Mouse (Mus musculus) lung, embryonic 15.5 days (tissue): ENCODE measurements around the gene Snrnp35. TPM values are rescaled to one million over a fixed set of nuclear protein-coding genes. Genes with fewer than 3 reads are reported as not detected.

Experiments used
- ATAC-seq: fragments of 200-750 bp; cut with Nextera tagmentation; 2 replicates; pipeline ENCODE4 v1.8.0; 2017; ENCODE audit warnings: moderate number of reproducible peaks, borderline replicate concordance; ENCODE audit not compliant: low FRiP score, low TSS enrichment; ENCODE audit errors: extremely low read depth
- H3K27ac ChIP-seq: fragments of 300-500 bp; sonication (generic); 2 replicates; pipeline ENCODE4 v1.5.1; 2015; ENCODE audit warnings: moderate library complexity, mild to moderate bottlenecking, inconsistent platforms
- H3K27me3 ChIP-seq: fragments of 300-500 bp; sonication (generic); 2 replicates; pipeline ENCODE4 v1.6.1; 2015; ENCODE audit warnings: inconsistent platforms
- H3K36me3 ChIP-seq: fragments of 300-500 bp; sonication (generic); 2 replicates; pipeline ENCODE4 v1.6.1; 2015; ENCODE audit warnings: inconsistent platforms
- H3K4me1 ChIP-seq: fragments of 300-500 bp; sonication (generic); 2 replicates; pipeline ENCODE4 v1.6.1; 2015; ENCODE audit warnings: inconsistent platforms
- H3K4me2 ChIP-seq: fragments of 300-500 bp; sonication (generic); 2 replicates; pipeline ENCODE4 v1.6.1; 2015; ENCODE audit warnings: inconsistent platforms, mild to moderate bottlenecking, moderate library complexity
- H3K4me3 ChIP-seq: fragments of 300-500 bp; sonication (generic); 2 replicates; pipeline ENCODE4 v1.5.1; 2015; ENCODE audit warnings: mild to moderate bottlenecking, inconsistent platforms
- H3K9ac ChIP-seq: fragments of 300-500 bp; sonication (generic); 2 replicates; pipeline ENCODE4 v1.6.1; 2015; ENCODE audit warnings: inconsistent platforms
- H3K9me3 ChIP-seq: fragments of 300-500 bp; sonication (generic); 2 replicates; pipeline ENCODE4 v1.6.1; 2016; ENCODE audit warnings: inconsistent platforms
- WGBS: fragments of 180-500 bp; shearing (Covaris S2); methylation state at CpG from one replicate; pipeline ENCODE4 v1.1.7; 2015; 5-methylcytosine and 5-hydroxymethylcytosine counted together
- polyA plus RNA-seq: library from polyadenylated mRNA; unstranded; fragments of >200 nt; fragmentation: Nextera tagmentation; extraction: Ambion mirVana; gene quantifications from 2 replicates; pipeline ENCODE4 v1.2.1, GENCODE M21; 2015

Snrnp35 gene
- polyA plus RNA-seq, 1 experiment from 2014 or later, result 26.5 TPM

GRCm38 (mm10) chr5:124467766-124468165 lies 15.2 kb upstream of the Snrnp35 start:
- 78% methylated on average over 1 of the region's 1 CpGs for WGBS
- ATAC-seq, result no peak
- no peak overlapping the region for H3K9ac ChIP-seq
- H3K4me3 ChIP-seq, result no peak overlapping the region
- no peaks in the 10 kb centered on the region for H3K4me1 ChIP-seq
- H3K4me2 ChIP-seq, result no peak overlapping the region
- no peak overlapping the region for H3K27ac ChIP-seq
- no peaks in the 10 kb centered on the region for H3K9me3 ChIP-seq
- H3K27me3 ChIP-seq, result no peaks in the 10 kb centered on the region
- peaks cover 32% of the 10 kb centered on the region for H3K36me3 ChIP-seq

GRCm38 (mm10) chr5:124468365-124468764 lies 14.6 kb upstream of the Snrnp35 start:
- Histone ChIP-seq H3K9ac (no peak overlapping the region), H3K4me3 (no peak overlapping the region), H3K27ac (no peak overlapping the region), H3K9me3 (no peaks in the 10 kb centered on the region), H3K4me1 (no peaks in the 10 kb centered on the region), H3K4me2 (no peak overlapping the region), H3K27me3 (no peaks in the 10 kb centered on the region), H3K36me3 (peaks cover 28% of the 10 kb centered on the region)
- no peak for ATAC-seq
- 88% methylated on average over 7 of the region's 7 CpGs for WGBS

- H3K36me3 ChIP-seq, result peaks cover 23% of the 10 kb centered on the region
- H3K4me1 ChIP-seq, result no peaks in the 10 kb centered on the region
- WGBS, result 94% methylated on average over 6 of the region's 6 CpGs
- no peak overlapping the region for H3K4me2 ChIP-seq
- ATAC-seq, result no peak
- no peak overlapping the region for H3K4me3 ChIP-seq
- no peak overlapping the region for H3K27ac ChIP-seq
- H3K9me3 ChIP-seq, result no peaks in the 10 kb centered on the region
- H3K27me3 ChIP-seq, result no peaks in the 10 kb centered on the region
- H3K9ac ChIP-seq, result no peak overlapping the region
Measured at GRCm38 (mm10) chr5:124469486-124469885, 13.4 kb upstream of the Snrnp35 start.

- H3K27me3 ChIP-seq, result no peaks in the 10 kb centered on the region
- H3K9ac ChIP-seq, result no peak overlapping the region
- H3K9me3 ChIP-seq, result no peaks in the 10 kb centered on the region
- H3K36me3 ChIP-seq, result peaks cover 23% of the 10 kb centered on the region
- H3K4me1 ChIP-seq, result 0 out of 2 replicates have a peak, but pooled peaks cover 2% of the 10 kb centered on the region
- 70% methylated on average over 6 of the region's 6 CpGs for WGBS
- ATAC-seq, result no peak
- no peak overlapping the region for H3K27ac ChIP-seq
- H3K4me3 ChIP-seq, result no peak overlapping the region
- H3K4me2 ChIP-seq, result no peak overlapping the region
Measured at GRCm38 (mm10) chr5:124470591-124471171, 12.3 kb upstream of the Snrnp35 start.

DNA sequence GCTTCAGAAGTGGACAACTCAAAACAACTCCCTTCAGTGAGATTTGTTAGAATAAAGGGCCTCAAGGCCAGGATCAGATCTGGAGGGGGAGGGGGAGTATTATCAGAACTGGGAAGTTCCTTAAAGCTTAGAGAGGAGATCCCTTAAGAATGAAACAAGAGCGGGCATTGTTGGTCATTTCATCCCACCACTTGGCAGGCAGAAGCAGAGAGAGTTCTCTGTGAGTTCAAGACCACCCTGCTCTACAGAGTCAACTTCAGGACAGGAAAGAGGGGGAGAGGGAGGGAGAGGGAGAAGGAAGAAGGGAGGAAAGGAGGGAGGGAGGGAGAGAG lies 4.1 kb upstream of the Snrnp35 start:
- ATAC-seq, result no peak
- Histone ChIP-seq H3K4me3 (peak overlapping the region; percentile 75; the same call in 1 of the 2 replicates), H3K4me1 (peaks cover 20% of the 10 kb centered on the region), H3K27me3 (no peaks in the 10 kb centered on the region), H3K9ac (no peak overlapping the region), H3K36me3 (no peaks in the 10 kb centered on the region), H3K9me3 (no peaks in the 10 kb centered on the region), H3K4me2 (peak overlapping the region; percentile 77), H3K27ac (peak overlapping the region; percentile 69)
- 85% methylated on average over 1 of the region's 1 CpGs for WGBS

- ATAC-seq, result no peak
- no peaks in the 10 kb centered on the region for H3K36me3 ChIP-seq
- H3K4me3 ChIP-seq, result no peak overlapping the region
- H3K4me1 ChIP-seq, result peaks cover 31% of the 10 kb centered on the region
- 75% methylated on average over 4 of the region's 4 CpGs for WGBS
- H3K27me3 ChIP-seq, result no peaks in the 10 kb centered on the region
- no peak overlapping the region for H3K4me2 ChIP-seq
- H3K9me3 ChIP-seq, result no peaks in the 10 kb centered on the region
- no peak overlapping the region for H3K9ac ChIP-seq
- H3K27ac ChIP-seq, result no peak overlapping the region
Measured at GRCm38 (mm10) chr5:124480119-124480518, 2.8 kb upstream of the Snrnp35 start.

- Histone ChIP-seq H3K27ac (no peak overlapping the region), H3K9ac (no peak overlapping the region), H3K4me1 (peaks cover 25% of the 10 kb centered on the region), H3K36me3 (no peaks in the 10 kb centered on the region), H3K4me2 (no peak overlapping the region), H3K4me3 (no peak overlapping the region), H3K9me3 (no peaks in the 10 kb centered on the region), H3K27me3 (no peaks in the 10 kb centered on the region)
- ATAC-seq, result no peak
- 88% methylated on average over 4 of the region's 4 CpGs for WGBS
Measured at GRCm38 (mm10) chr5:124481714-124482113, 1.2 kb upstream of the Snrnp35 start.

DNA sequence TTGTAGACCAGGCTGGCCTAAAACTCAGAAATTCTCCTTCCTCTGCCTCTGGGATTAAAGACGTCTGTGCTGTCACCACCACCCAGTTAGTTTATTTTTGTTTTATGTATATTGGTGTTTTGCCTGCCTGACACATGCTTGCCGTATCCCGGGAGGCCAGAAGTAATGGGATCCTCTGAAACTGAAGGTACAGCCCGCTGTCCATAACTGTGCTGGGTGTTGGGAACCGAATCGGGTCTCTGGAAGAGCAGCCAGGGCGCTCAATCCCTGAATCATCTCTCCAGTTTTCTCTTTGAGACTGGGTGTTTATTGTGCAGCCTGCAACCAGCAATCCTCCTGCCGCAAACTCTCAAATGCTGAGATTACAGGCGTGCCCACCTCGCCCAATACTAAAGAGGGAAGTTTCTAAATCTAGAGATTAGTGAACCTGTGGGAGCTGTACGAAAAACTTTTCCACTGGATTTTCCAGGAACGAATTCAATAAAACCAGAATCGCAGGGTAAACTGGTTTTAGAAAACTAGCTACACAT lies 433 bp upstream of the Snrnp35 start:
- peak overlapping the region; percentile 100 for H3K27ac ChIP-seq
- ATAC-seq, result no peak
- H3K4me1 ChIP-seq, result peaks cover 20% of the 10 kb centered on the region
- peak overlapping the region; percentile 77 for H3K4me2 ChIP-seq
- H3K27me3 ChIP-seq, result no peaks in the 10 kb centered on the region
- peak overlapping the region; percentile 85 for H3K9ac ChIP-seq
- H3K4me3 ChIP-seq, result peak overlapping the region; percentile 61
- WGBS, result 4% methylated on average over 13 of the region's 13 CpGs
- no peaks in the 10 kb centered on the region for H3K36me3 ChIP-seq
- H3K9me3 ChIP-seq, result no peaks in the 10 kb centered on the region

DNA sequence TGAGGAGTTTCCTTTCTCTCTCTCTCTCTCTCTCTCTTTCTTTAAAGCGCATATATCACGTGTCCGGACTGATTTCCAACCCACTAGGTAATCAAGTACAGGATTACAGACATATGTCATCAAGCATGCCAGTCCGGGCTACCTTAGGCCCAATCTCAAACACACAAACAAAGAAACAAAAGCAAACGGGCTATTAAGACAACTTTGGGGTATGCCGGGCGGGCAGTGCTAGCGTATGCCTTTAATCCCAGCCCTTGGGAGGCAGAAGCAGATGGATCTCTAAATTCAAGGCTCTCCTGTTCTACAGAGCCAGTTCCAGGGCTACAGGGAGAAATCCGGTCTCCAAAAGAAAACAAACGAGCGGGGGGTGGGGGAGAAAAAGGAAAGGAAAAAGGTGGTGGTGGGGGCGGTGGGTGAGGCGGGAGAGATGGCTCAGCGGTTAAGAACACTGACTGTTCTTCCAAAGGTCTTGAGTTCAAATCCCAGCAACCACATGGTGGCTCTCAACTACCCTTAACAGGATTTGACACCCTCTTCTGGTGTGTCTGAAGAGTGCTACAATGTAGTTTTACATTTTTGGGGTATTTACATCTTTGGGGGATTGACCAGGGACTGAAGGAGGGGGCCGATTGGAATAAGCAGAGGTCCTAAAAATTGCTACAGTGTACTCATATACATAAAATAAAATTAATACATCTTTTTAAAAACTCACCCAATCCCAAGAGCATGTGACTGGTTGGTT lies 892 bp downstream of the Snrnp35 start:
- Histone ChIP-seq H3K4me2 (peak overlapping the region; percentile 77), H3K9ac (peak overlapping the region; percentile 85), H3K4me3 (peak overlapping the region; percentile 61), H3K27me3 (no peaks in the 10 kb centered on the region), H3K27ac (peak overlapping the region; percentile 100), H3K9me3 (no peaks in the 10 kb centered on the region), H3K4me1 (peaks cover 16% of the 10 kb centered on the region), H3K36me3 (no peaks in the 10 kb centered on the region)
- 5% methylated on average over 15 of the region's 15 CpGs for WGBS
- ATAC-seq, result peak; percentile 17; the same call in 1 of the 2 replicates

GRCm38 (mm10) chr5:124485654-124486053 lies 2.7 kb downstream of the Snrnp35 start:
- ATAC-seq, result no peak
- 84% methylated on average over 5 of the region's 5 CpGs for WGBS

DNA sequence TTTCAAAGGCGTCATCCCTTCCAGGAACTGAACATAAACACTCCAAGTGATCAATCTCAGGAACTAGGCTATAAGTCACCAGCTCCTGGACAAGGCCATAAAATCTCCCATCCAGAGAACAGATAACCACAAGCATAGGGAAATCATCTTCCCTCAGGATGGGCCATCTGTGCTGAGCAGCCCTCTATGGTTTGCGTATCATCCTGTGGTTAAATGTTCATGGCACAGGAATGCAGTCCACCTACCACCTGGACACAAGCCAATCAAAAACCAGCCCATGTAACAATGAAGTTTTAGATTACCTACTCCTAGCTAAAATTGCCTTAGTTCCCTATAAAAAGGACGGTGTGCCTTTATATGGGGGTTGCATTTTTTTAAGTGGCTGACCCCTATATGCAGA lies 6.0 kb downstream of the Snrnp35 start:
- Histone ChIP-seq H3K36me3 (peaks cover 37% of the 10 kb centered on the region), H3K4me3 (no peak overlapping the region), H3K27ac (no peak overlapping the region), H3K4me1 (peaks cover 14% of the 10 kb centered on the region), H3K4me2 (no peak overlapping the region), H3K9me3 (no peaks in the 10 kb centered on the region), H3K9ac (no peak overlapping the region), H3K27me3 (no peaks in the 10 kb centered on the region)
- 83% methylated on average over 3 of the region's 3 CpGs for WGBS
- no peak for ATAC-seq

More at GRCm38 (mm10) chr5:124485654-124486053, 2.7 kb downstream of the Snrnp35 start:
- no peak overlapping the region for H3K4me3 ChIP-seq
- no peak overlapping the region for H3K27ac ChIP-seq
- no peaks in the 10 kb centered on the region for H3K9me3 ChIP-seq
- peaks cover 6% of the 10 kb centered on the region for H3K36me3 ChIP-seq
- H3K4me2 ChIP-seq, result no peak overlapping the region
- H3K4me1 ChIP-seq, result peaks cover 13% of the 10 kb centered on the region
- no peak overlapping the region for H3K9ac ChIP-seq
- no peaks in the 10 kb centered on the region for H3K27me3 ChIP-seq

DNA sequence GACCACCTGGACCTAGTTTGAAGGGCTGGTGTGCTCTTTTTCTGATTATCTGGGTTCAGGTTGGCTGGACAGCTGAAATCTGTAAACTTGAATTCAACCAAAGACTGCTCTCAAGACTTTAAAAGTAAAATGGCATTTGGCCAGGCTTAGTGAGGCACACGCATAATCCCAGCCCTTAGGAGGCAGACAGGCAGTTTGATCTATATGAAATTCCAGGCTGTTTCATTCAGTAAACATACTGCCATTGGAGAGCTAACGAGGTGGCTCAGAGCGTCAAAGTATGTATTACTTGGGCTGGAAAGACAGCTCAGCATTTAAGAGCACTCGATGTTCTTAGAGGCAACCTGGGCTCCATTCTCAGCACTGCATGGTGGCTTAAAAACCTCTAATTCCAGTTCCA lies 8.8 kb downstream of the Snrnp35 start:
- H3K4me1 ChIP-seq, result peaks cover 8% of the 10 kb centered on the region
- WGBS, result 52% methylated on average over 4 of the region's 4 CpGs
- no peaks in the 10 kb centered on the region for H3K9me3 ChIP-seq
- no peak overlapping the region for H3K4me2 ChIP-seq
- no peak for ATAC-seq
- no peak overlapping the region for H3K27ac ChIP-seq
- no peaks in the 10 kb centered on the region for H3K27me3 ChIP-seq
- H3K9ac ChIP-seq, result no peak overlapping the region
- H3K4me3 ChIP-seq, result no peak overlapping the region
- H3K36me3 ChIP-seq, result peaks cover 47% of the 10 kb centered on the region
